ENCODE assay signal across 13 mouse cellular contexts in genomic region chr13:84064291-84064940, GRCm38 (mm10).
DNase-seq lines count a peak whose midpoint lies in the region; ATAC-seq and TF ChIP-seq lines count a peak whose summit lies in the region.
"Had no signal": no experiment of that assay in that cellular context is flagged by ENCODE, and none has a peak within 500 bp of the region (broad histone marks: within the 10 kb centered on the region; RNA-seq: fewer than 3 reads in every experiment).

No protein-coding gene starts in this region.

- H3K4me3 ChIP-seq in cerebellum, adult 2 months (replicated peaks; ENCODE audit: insufficient read depth, low read depth, low read length) = no peak overlapping the region
- no peak overlapping the region for H3K4me3 ChIP-seq in hindbrain, embryonic 11.5 days (ENCODE audit: low read depth, low read length)
- H3K4me3 ChIP-seq in midbrain, embryonic 13.5 days (replicated peaks) = peak overlapping the region; percentile 16
- H3K4me3 ChIP-seq: gastrocnemius, adult 2 months; heart, embryonic 12.5 days; lung, embryonic 15.5 days had no signal

- no peak overlapping the region for H3K4me2 ChIP-seq in hindbrain, embryonic 11.5 days (replicated peaks; ENCODE audit: low read depth, low read length)
- peak overlapping the region; percentile 18 for H3K4me2 ChIP-seq in midbrain, embryonic 13.5 days (replicated peaks)
- H3K4me2 ChIP-seq: heart, embryonic 12.5 days; lung, embryonic 15.5 days had no signal

- ATAC-seq in cerebellum, adult (ENCODE audit: insufficient number of reproducible peaks, low FRiP score, low TSS enrichment) = no peak
- no peak for ATAC-seq in hindbrain, embryonic 11.5 days (ENCODE audit: low FRiP score)
- ATAC-seq in midbrain, embryonic 13.5 days = no peak
- ATAC-seq: inflammation-experienced regulatory T-cells, adult 6 months had no signal

- H3K4me1 ChIP-seq in cerebellum, adult 2 months (ENCODE audit: control insufficient read depth, insufficient read depth, low read length) = peaks cover 23% of the 10 kb centered on the region
- H3K4me1 ChIP-seq in hindbrain, embryonic 11.5 days (replicated peaks; ENCODE audit: control insufficient read depth, insufficient read depth, low read length) = peaks cover 8% of the 10 kb centered on the region; the same call in 1 of the 2 replicates
- peaks cover 70% of the 10 kb centered on the region for H3K4me1 ChIP-seq in midbrain, embryonic 13.5 days (replicated peaks)
- H3K4me1 ChIP-seq: heart, embryonic 12.5 days; lung, embryonic 15.5 days had no signal

- intact Hi-C loops in heart, postnatal 25 days (cut with DNase I) = no loop called here

- DNase-seq in cerebellum, adult 2 months = peak in 1 of 2 experiments; percentile 45
- peak; percentile 73 for DNase-seq in Muller cell, postnatal 12 days (ENCODE audit: inconsistent ontology term)
- no peak for DNase-seq in hindbrain, embryonic 11.5 days (ENCODE audit: low spot score)
- DNase-seq in heart, postnatal 25 days (ENCODE audit: low spot score) = no peak
- DNase-seq in thymus, adult 18-20 months = no peak
- no peak for DNase-seq in spleen, postnatal 4 days (ENCODE audit: low spot score in 2 of 2)
- DNase-seq: adrenal gland, postnatal 36 days; gastrocnemius, adult 2 months had no signal

- TF ChIP-seq POLR2A in cerebellum, adult 2 months (IDR thresholded peaks at IDR 0.05; ENCODE audit: borderline replicate concordance, insufficient read depth, low read length) = no peak

- TF ChIP-seq CTCF in cerebellum, adult 2 months (IDR thresholded peaks at IDR 0.05; ENCODE audit: borderline replicate concordance, insufficient read depth, low read depth, low read length) = no peak

- no peak overlapping the region for H3K9ac ChIP-seq in hindbrain, embryonic 11.5 days (ENCODE audit: low read depth, low read length)
- H3K9ac ChIP-seq in midbrain, embryonic 13.5 days (replicated peaks) = peak overlapping the region; percentile 45
- H3K9ac ChIP-seq: heart, embryonic 12.5 days; lung, embryonic 15.5 days had no signal

- H3K36me3 ChIP-seq in hindbrain, embryonic 11.5 days (ENCODE audit: control insufficient read depth, insufficient read depth, low read length) = no peaks in the 10 kb centered on the region
- H3K36me3 ChIP-seq in midbrain, embryonic 13.5 days = no peaks in the 10 kb centered on the region
- H3K36me3 ChIP-seq: heart, embryonic 12.5 days; lung, embryonic 15.5 days had no signal

- no peaks in the 10 kb centered on the region for H3K9me3 ChIP-seq in hindbrain, embryonic 11.5 days (ENCODE audit: control insufficient read depth, low read length)
- no peaks in the 10 kb centered on the region for H3K9me3 ChIP-seq in midbrain, embryonic 13.5 days
- H3K9me3 ChIP-seq: heart, embryonic 12.5 days; lung, embryonic 15.5 days had no signal

- H3K27ac ChIP-seq in cerebellum, adult 2 months (ENCODE audit: insufficient read depth, low read length) = peak overlapping the region; percentile 63; the same call in 1 of the 2 replicates
- H3K27ac ChIP-seq in hindbrain, embryonic 11.5 days (ENCODE audit: low read depth, low read length) = 0 out of 2 replicates have a peak overlapping the region, but pooled peaks have one; percentile 30
- peak overlapping the region; percentile 88 for H3K27ac ChIP-seq in midbrain, embryonic 13.5 days
- H3K27ac ChIP-seq: gastrocnemius, adult 2 months; lung, embryonic 15.5 days had no signal

- WGBS in cerebellum, adult 2 months = 16% methylated on average over 5 of the region's 5 CpGs
- 60% methylated on average over 5 of the region's 5 CpGs for WGBS in hindbrain, embryonic 11.5 days
- WGBS in midbrain, embryonic 13.5 days = 31% methylated on average over 5 of the region's 5 CpGs

- no peaks in the 10 kb centered on the region for H3K27me3 ChIP-seq in cerebellum, adult 2 months (ENCODE audit: control insufficient read depth, insufficient read depth, low read length)
- H3K27me3 ChIP-seq in hindbrain, embryonic 11.5 days (ENCODE audit: control insufficient read depth, insufficient read depth, low read length) = no peaks in the 10 kb centered on the region
- H3K27me3 ChIP-seq in midbrain, embryonic 13.5 days = no peaks in the 10 kb centered on the region
- H3K27me3 ChIP-seq: heart, embryonic 12.5 days; lung, embryonic 15.5 days had no signal

Comparison
In these comparisons a context has a peak if more than half of its experiments do, and no peak if none do; other contexts are left out.
1. H3K27ac ChIP-seq: peak in every context shown above with its lines; median percentile 88 in midbrain, embryonic 13.5 days; 63 in cerebellum, adult 2 months; 30 in hindbrain, embryonic 11.5 days.